Mouse (Mus musculus): ENCODE results near the gene Nebl. TPM values are rescaled to one million over a fixed set of nuclear protein-coding genes. Genes with fewer than 3 reads are reported as not detected.

Nebl gene
- polyA plus RNA-seq, 1 experiment from 2014 or later, result 19.5 TPM

DNA sequence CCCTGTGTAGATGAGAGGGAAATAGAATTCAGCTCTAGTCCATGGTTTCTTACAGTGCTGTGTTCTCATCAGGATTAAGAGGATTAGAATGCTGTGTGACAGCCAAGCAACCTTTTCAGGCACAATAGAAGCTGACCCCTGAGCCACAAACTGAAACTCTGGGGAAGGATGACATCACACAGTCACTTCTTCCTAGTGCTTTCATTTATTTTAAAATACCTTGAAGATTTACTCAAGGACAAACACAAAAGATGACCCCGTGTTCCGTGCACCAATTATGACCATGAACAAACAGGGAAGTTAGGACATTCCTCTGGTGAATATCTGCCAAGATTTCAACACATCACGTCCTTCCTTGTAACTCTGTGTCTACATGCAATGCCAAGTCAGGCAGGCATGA is 121.0 kb downstream of the Nebl start:
- no peaks in the 10 kb centered on the region for H3K9me3 ChIP-seq (replicated peaks)
- WGBS, result 51% methylated on average over 3 of the region's 3 CpGs
- H3K27ac ChIP-seq (replicated peaks), result no peak overlapping the region
- no peak overlapping the region for H3K4me3 ChIP-seq (replicated peaks)
- H3K36me3 ChIP-seq, result no peaks in the 10 kb centered on the region
- no peak overlapping the region for H3K9ac ChIP-seq
- no peak overlapping the region for H3K4me2 ChIP-seq (replicated peaks)
- no peaks in the 10 kb centered on the region for H3K27me3 ChIP-seq
- H3K4me1 ChIP-seq, result no peaks in the 10 kb centered on the region
- ATAC-seq (ENCODE audit: insufficient number of reproducible peaks, low FRiP score, low TSS enrichment, low read depth), result no peak

DNA sequence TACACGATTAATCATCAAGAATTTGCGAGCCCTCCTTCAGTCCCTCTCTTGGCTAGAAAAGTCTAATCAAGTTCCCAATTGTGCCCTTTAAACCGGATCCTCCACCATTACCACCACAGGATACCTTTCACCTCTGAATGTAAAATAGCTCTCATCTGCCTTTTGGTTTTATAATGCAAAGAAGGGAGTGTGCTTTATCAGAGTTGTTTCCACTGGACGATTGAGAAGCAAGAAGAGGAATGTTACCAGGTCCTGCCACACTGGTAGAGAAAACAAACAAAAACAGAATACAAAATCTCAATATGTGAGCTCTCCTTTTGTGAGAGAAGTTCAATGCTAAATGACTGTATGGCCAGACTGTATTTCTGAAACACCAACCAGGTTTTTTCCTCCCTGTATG is 127.7 kb downstream of the Nebl start:
- H3K9ac ChIP-seq, result no peak overlapping the region
- ATAC-seq (ENCODE audit: insufficient number of reproducible peaks, low FRiP score, low TSS enrichment, low read depth), result no peak
- H3K27ac ChIP-seq (replicated peaks), result no peak overlapping the region
- no peaks in the 10 kb centered on the region for H3K27me3 ChIP-seq
- no peak overlapping the region for H3K4me2 ChIP-seq (replicated peaks)
- no peaks in the 10 kb centered on the region for H3K4me1 ChIP-seq
- no peaks in the 10 kb centered on the region for H3K9me3 ChIP-seq (replicated peaks)
- H3K4me3 ChIP-seq (replicated peaks), result no peak overlapping the region
- WGBS, result 62% methylated on average over 4 of the region's 4 CpGs
- H3K36me3 ChIP-seq, result no peaks in the 10 kb centered on the region

DNA sequence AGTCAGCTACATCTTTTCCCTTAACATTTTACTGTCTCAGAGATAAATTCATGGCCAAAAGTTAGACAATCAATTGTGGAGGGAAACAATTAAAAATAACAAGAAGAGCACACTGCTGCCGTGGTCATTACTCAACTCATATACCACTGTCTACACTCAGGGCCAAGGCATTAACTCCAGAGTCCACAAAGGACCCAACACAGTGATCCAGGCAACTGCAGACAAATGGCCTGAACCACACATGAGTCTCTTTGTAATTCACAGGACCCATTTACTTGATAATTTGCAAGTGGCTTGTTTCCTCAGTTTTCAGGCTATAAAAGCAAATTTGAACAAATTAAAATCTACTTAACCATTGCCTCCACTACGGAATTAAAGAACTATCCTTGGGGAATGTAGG is 130.6 kb downstream of the Nebl start:
- Histone ChIP-seq H3K27ac (replicated peaks) (no peak overlapping the region), H3K4me2 (replicated peaks) (no peak overlapping the region), H3K27me3 (no peaks in the 10 kb centered on the region), H3K4me3 (replicated peaks) (no peak overlapping the region), H3K9me3 (replicated peaks) (no peaks in the 10 kb centered on the region), H3K4me1 (no peaks in the 10 kb centered on the region), H3K36me3 (no peaks in the 10 kb centered on the region), H3K9ac (no peak overlapping the region)
- WGBS, result 76% methylated on average over 2 of the region's 2 CpGs
- ATAC-seq (ENCODE audit: insufficient number of reproducible peaks, low FRiP score, low TSS enrichment, low read depth), result no peak

DNA sequence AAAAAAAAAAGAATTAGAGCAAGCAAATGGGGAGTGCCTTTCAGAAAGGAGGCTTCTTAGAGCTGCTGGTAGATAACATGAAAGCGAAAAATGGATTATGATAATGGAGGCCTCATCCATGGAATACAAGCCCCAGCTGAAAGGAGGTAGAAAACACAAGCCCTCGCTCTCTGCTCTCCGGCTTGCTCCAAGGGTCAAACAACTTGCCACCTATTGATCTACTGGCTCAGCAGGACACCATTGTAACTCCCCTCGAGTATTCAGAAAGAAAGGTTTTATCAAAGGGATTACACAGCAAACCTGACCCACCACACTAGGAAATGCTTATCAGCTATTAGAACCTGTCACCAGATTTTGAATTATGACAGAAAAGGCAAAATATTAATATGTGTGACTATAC is 131.4 kb downstream of the Nebl start:
- Histone ChIP-seq H3K27ac (replicated peaks) (no peak overlapping the region), H3K36me3 (no peaks in the 10 kb centered on the region), H3K9me3 (replicated peaks) (no peaks in the 10 kb centered on the region), H3K9ac (no peak overlapping the region), H3K4me1 (no peaks in the 10 kb centered on the region), H3K27me3 (no peaks in the 10 kb centered on the region), H3K4me3 (replicated peaks) (no peak overlapping the region), H3K4me2 (replicated peaks) (no peak overlapping the region)
- WGBS, result 73% methylated on average over 4 of the region's 4 CpGs
- ATAC-seq (ENCODE audit: insufficient number of reproducible peaks, low FRiP score, low TSS enrichment, low read depth), result no peak

DNA sequence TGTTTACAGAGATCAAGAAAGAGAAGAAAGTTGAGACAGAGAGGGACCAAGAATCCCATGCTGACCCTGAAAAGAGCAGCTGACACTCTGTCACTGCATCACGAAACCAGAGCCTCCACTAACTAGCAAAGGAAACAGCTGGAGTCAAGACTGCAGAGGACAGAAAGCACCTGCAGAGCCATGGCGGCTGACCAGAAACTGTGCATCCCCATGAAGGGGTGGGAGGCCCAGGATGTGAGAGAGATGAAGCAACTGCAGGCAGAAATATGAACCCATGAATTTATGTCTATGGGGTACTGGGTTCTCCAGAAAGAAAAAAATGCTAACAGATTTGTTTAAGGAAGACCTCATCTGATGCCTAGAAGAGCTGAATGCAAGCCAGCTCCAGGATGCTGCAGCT is 133.3 kb downstream of the Nebl start:
- H3K36me3 ChIP-seq, result no peaks in the 10 kb centered on the region
- no peak overlapping the region for H3K9ac ChIP-seq
- no peaks in the 10 kb centered on the region for H3K27me3 ChIP-seq
- no peaks in the 10 kb centered on the region for H3K4me1 ChIP-seq
- H3K27ac ChIP-seq (replicated peaks), result no peak overlapping the region
- no peak overlapping the region for H3K4me3 ChIP-seq (replicated peaks)
- 52% methylated on average over 2 of the region's 2 CpGs for WGBS
- no peak overlapping the region for H3K4me2 ChIP-seq (replicated peaks)
- H3K9me3 ChIP-seq (replicated peaks), result no peaks in the 10 kb centered on the region
- ATAC-seq (ENCODE audit: insufficient number of reproducible peaks, low FRiP score, low TSS enrichment, low read depth), result no peak

DNA sequence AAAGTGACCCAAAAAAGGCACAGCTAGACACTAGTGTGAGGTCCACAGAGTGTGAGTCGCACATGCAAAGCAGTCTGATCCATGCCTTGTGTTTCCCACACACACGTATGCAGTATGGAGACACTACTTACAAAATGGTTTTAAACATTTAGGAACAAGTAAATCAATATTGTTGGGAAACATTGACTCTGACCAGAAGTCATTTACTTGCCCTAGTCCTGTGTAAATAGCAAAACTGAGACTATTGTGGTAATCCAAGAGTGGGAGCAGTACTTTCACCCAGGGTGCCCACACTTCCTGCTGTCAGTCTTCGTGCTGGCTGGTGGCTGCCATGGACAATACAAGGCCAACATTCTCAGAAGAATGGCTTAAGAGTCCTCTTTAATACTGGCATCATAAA is 141.6 kb downstream of the Nebl start:
- Histone ChIP-seq H3K36me3 (no peaks in the 10 kb centered on the region), H3K27me3 (no peaks in the 10 kb centered on the region), H3K4me2 (replicated peaks) (no peak overlapping the region), H3K9me3 (replicated peaks) (no peaks in the 10 kb centered on the region), H3K4me1 (no peaks in the 10 kb centered on the region), H3K9ac (no peak overlapping the region), H3K27ac (replicated peaks) (no peak overlapping the region), H3K4me3 (replicated peaks) (no peak overlapping the region)
- WGBS, result 88% methylated on average over 3 of the region's 3 CpGs
- no peak for ATAC-seq (ENCODE audit: insufficient number of reproducible peaks, low FRiP score, low TSS enrichment, low read depth)

DNA sequence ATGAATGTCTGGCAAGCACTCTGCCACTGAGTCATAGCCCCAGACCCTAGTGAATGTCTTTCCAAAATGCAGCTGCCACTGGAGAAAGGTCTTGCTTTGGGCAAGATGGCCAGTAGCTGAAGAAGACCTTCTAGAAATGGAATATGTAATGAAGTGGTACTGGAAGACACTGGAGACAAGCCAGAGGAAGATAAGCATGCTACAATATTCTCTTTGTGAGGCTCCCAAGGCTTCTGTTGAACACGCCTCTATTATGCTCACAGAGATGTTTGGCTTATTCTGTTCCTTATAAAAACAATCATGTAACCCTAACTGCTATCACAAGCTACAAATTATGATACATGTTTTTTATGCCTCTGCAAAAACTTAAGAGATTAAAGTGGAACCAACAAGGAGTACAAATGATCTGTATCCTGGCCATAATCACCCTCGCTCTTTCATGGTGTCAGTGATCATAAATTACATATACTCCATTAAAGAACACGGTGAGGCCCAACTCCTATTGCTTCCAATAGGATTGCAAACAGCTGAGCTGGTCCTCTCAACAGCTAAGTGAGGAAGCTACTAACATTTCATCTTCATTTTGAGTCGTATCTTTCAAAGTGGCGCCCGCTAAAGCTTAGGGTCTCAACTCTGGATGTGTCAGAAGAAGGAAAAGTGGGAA is 145.8 kb downstream of the Nebl start:
- 83% methylated on average over 6 of the region's 6 CpGs for WGBS
- no peak overlapping the region for H3K4me3 ChIP-seq (replicated peaks)
- H3K36me3 ChIP-seq, result no peaks in the 10 kb centered on the region
- H3K27ac ChIP-seq (replicated peaks), result no peak overlapping the region
- H3K27me3 ChIP-seq, result no peaks in the 10 kb centered on the region
- H3K9ac ChIP-seq, result no peak overlapping the region
- H3K4me2 ChIP-seq (replicated peaks), result no peak overlapping the region
- H3K9me3 ChIP-seq (replicated peaks), result no peaks in the 10 kb centered on the region
- H3K4me1 ChIP-seq, result no peaks in the 10 kb centered on the region
- ATAC-seq (ENCODE audit: insufficient number of reproducible peaks, low FRiP score, low TSS enrichment, low read depth), result no peak

DNA sequence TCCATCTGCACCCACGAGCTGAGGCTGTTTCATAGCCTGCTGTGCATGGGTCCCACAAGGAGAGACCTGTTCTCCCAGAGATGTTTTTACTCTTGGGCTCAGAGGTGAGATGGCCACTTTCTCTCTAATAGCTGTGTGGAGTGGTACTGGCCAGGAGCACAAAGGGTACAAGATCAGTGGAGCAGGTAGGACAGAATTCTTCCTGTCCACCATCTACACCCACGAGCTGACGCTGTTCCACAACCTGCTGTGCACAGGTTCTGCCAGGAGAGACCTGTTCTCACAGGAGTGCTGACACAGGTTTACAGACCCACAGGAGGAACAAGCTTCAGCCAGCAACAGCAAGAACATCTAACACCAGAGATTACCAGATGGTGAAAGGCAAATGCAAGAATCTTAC is 155.6 kb downstream of the Nebl start:
- no peak overlapping the region for H3K9ac ChIP-seq
- no peaks in the 10 kb centered on the region for H3K4me1 ChIP-seq
- H3K27ac ChIP-seq (replicated peaks), result no peak overlapping the region
- 80% methylated on average over 3 of the region's 3 CpGs for WGBS
- H3K4me3 ChIP-seq (replicated peaks), result no peak overlapping the region
- no peaks in the 10 kb centered on the region for H3K9me3 ChIP-seq (replicated peaks)
- no peaks in the 10 kb centered on the region for H3K36me3 ChIP-seq
- ATAC-seq (ENCODE audit: insufficient number of reproducible peaks, low FRiP score, low TSS enrichment, low read depth), result no peak
- no peaks in the 10 kb centered on the region for H3K27me3 ChIP-seq
- H3K4me2 ChIP-seq (replicated peaks), result no peak overlapping the region

DNA sequence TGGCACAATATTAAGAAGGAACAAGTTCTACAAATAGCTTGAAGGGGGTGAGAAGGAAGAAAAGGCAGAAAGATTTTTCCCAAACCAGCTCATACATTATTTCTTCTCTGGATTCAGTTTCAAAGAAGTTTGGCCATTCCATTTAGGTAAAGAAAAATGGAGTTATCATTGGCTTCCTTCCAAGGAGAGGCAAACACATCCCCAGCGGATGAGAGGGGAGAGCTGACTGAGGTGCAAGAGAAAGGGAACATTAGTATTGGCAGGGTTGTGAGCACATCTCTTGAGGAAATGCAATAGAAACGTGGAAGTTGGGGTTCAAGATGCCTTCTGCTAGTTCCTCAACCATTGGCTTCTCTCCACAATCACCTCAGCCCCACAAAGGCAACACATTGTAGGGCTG is 159.5 kb downstream of the Nebl start:
- ATAC-seq (ENCODE audit: insufficient number of reproducible peaks, low FRiP score, low TSS enrichment, low read depth), result no peak
- H3K27me3 ChIP-seq, result no peaks in the 10 kb centered on the region
- H3K9me3 ChIP-seq (replicated peaks), result no peaks in the 10 kb centered on the region
- WGBS, result 57% methylated on average over 2 of the region's 2 CpGs
- no peak overlapping the region for H3K27ac ChIP-seq (replicated peaks)
- no peaks in the 10 kb centered on the region for H3K36me3 ChIP-seq
- no peaks in the 10 kb centered on the region for H3K4me1 ChIP-seq
- H3K9ac ChIP-seq, result no peak overlapping the region
- H3K4me3 ChIP-seq (replicated peaks), result no peak overlapping the region
- H3K4me2 ChIP-seq (replicated peaks), result no peak overlapping the region

DNA sequence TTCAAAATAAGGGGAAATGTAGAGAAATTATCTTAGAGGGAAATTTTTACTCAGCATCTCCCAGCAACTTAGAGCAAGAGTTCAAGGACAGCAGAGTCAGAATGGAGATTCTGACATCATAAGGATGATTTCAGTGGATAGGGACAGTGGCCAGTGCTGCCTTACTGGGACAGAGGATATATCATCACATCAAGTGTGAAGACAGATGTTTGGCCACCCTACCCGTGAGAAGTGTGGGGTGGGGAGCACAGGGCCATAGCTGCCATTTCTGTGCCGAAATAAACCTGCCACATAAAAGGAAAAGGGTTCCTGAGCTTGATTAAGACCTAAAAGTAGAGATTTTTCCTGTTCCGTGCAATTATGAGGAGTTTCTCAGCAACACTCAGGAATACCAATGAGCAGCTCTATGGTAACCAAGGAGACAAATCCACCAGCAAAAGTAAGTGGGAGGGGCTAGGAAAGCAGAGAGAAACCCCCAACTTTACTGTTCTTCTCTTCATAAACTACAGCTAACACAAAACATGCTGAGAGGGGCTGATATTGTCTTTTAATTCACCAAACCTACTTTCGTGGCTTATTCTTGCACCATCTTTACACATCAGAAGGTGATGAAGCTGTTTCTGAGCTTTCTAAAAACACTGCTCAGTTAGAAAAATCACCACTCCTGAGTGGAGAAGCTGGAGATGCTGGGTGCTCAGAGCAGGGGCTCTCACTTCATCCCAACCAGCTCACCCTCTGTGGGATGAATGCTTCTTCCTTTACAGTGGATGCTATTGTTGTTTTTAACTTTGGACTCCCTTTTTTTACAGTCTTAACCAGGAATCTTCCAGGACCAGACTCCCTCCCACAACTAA is 172.1 kb downstream of the Nebl start:
- H3K4me3 ChIP-seq (replicated peaks), result no peak overlapping the region
- H3K9me3 ChIP-seq (replicated peaks), result no peaks in the 10 kb centered on the region
- no peaks in the 10 kb centered on the region for H3K4me1 ChIP-seq
- no peak overlapping the region for H3K4me2 ChIP-seq (replicated peaks)
- H3K27me3 ChIP-seq, result no peaks in the 10 kb centered on the region
- H3K9ac ChIP-seq, result no peak overlapping the region
- H3K36me3 ChIP-seq, result no peaks in the 10 kb centered on the region
- H3K27ac ChIP-seq (replicated peaks), result no peak overlapping the region
- ATAC-seq (ENCODE audit: insufficient number of reproducible peaks, low FRiP score, low TSS enrichment, low read depth), result no peak
- 62% methylated on average over 4 of the region's 4 CpGs for WGBS

DNA sequence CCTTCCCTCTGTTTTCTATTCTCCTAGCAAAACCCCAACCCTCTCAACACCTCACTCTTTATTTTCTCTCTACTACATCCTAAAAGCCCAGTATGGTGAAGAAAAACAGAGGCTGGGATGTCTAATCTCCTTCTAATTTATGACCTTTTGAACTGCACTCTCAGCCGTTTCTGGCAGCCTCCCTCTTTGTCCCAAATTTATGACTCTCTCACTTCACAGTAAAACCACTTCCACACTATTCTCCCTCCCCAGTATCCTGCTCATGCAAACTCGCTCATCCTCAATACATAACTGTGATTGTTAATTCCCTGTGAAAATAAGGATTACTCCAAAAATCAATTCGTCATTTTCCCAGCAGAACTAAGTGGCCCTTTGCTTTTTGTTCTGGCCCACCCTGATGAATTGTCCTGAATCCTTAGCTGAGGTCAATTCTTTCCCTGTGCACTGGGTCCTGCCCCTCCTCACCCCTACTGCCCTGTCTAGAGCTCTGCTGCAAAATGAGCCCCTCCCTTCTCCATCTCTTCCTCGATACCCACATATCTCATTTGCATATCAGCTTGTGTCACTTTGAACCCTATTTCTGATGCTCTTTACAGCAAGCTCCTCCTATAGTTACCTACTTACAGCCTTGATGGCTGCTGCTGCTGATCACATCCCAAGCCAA is 181.2 kb downstream of the Nebl start:
- WGBS, result 53% methylated on average over 4 of the region's 4 CpGs

More for the DNA sequence above, 181.2 kb downstream of the Nebl start:
- Histone ChIP-seq H3K27ac (replicated peaks) (no peak overlapping the region), H3K36me3 (no peaks in the 10 kb centered on the region), H3K4me3 (replicated peaks) (no peak overlapping the region), H3K4me2 (replicated peaks) (no peak overlapping the region), H3K9ac (no peak overlapping the region), H3K9me3 (replicated peaks) (no peaks in the 10 kb centered on the region), H3K27me3 (no peaks in the 10 kb centered on the region), H3K4me1 (no peaks in the 10 kb centered on the region)
- ATAC-seq (ENCODE audit: insufficient number of reproducible peaks, low FRiP score, low TSS enrichment, low read depth), result no peak

All from embryonic facial prominence, embryonic 15.5 days (tissue).